Mouse (Mus musculus) embryo, embryonic 9.5 days (tissue): ENCODE measurements around the gene Gemin4.
"Not testable (repeated sequence)": the region's sequence is repeated elsewhere in the genome, so short reads cannot be mapped to it uniquely, and the experiment has no call there.

ENCODE experiments used
- DNase-seq: peaks from one replicate; pipeline ENCODE4 v3.0.0-alpha.2; 2017; ENCODE audit errors: extremely low spot score

Gene Gemin4

DNA sequence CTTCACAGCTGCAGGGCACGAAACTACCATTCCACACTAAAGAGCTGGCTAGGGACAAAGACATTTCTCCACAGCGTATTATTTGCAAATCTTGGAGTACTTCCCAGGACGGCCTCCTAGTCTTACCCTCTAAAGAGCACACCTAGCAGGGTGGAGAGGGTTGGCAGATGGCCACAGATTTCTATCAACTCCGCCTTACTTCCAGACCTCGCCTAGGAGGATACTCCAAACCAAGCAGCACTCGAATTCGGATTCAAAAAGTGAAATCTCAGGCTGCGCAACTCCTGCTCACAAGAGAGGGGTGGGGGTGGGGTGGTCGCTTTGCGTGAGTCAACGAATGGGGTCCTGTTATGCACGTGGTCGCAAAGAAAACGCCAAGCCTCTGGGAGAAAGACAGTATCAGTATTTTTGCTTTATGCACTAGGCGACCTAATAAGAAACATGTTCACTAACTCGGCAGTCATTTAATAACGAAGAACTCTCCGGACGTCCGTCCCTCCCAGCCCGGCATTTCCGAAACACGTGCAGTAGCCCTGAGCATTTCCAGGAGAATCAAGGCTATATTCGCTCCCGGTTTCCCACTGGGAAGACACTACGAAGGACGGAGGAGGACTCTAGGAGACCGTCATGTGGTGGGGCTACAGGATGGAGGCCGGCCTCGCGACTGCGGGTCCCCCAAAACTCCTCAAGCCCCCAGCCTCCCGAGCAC, 629 bp downstream of the Gemin4 start:
- peak; percentile 65 for DNase-seq

DNA sequence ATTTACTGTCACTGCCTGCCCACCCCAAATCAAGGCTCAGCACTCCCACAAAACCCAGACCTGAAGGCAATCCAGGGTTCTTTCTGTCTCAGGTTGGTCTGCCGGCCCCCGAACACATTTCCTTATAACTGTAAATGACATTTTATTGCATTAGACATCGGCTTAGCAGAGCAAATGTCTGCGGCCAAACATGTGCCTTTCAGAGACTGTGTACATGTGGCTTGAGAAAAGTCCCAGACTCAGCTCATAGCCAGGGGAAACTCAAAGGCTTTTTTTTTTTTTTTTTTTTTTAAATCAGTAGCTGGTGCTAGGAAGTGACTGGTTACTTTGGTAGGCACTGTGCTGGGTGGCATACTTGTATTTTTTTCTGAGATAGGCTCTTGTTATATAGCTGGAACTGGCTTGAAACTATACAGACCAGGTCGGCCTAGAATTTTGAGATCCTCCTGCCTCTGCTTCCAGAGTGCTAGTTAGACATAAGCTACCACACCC, 1.4 kb downstream of the Gemin4 start:
- no peak for DNase-seq

DNA sequence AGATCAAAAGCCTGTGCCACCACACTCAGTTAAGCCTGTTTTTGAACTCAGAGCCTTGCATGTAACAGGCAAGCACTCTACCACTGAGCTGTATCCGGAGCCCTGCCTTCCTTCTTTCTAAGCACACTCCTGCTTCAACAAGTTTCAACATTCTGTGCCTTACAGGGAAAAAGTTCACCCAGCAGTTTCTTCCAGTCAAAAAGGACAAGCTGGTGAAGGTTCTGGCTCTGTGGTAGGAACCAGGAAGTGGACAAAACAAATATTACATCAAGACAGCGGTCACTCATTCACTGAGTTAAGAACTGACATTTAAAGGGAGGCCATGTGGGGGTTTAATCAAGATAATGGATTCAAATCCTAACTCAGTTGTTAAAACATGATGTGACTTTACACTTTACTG, 2.5 kb downstream of the Gemin4 start:
- no peak for DNase-seq

DNA sequence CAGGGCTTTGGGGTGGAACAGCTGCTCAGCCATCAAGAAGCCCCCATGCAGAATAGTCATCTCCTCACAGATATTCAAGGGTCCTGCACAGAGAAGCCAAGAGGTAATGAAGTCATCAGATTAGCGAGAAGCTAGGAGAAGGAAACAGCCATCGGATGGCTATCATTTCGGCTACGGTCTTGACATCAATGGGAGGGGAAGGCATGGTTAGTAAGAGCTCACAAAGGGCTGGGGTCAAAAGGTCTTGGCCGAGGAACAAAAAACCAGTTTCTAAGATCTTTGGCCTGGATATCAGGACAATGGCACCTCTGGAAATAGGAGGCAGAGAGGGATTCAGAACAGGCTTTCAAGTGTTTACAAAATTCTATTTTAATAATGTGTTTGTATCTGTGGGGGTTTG, 3.6 kb downstream of the Gemin4 start:
- DNase-seq = peak; percentile 35

- not testable (repeated sequence) for DNase-seq
Measured at GRCm38 (mm10) chr11:76211595-76211994, 5.9 kb downstream of the Gemin4 start.

- DNase-seq = no peak
Measured at GRCm38 (mm10) chr11:76210228-76210985, 7.1 kb downstream of the Gemin4 start.

DNA sequence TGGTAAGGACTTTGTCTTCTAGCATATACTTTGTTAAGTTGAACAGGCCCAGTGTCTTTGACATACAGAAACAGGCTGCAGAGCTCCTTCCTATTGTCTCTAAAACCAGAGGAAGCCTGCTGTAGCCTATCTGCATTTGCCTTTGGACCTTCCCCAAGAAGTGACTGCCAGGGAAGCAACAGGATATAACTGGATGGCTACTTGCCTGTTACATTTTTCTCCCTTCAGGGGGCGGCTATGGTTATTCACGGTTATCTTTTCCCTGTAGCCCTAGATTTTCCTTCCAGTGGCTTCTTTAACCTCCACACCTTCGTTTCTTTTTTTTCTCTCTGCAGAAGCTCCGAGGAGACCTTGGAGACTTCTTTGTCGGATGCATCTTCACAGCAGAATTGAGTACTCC, 10.7 kb downstream of the Gemin4 start:
- no peak for DNase-seq

GRCm38 (mm10) chr11:76201761-76202674, 15.4 kb downstream of the Gemin4 start:
- DNase-seq = peak; percentile 81

GRCm38 (mm10) chr11:76196977-76197469, 20.4 kb downstream of the Gemin4 start:
- DNase-seq = no peak

DNA sequence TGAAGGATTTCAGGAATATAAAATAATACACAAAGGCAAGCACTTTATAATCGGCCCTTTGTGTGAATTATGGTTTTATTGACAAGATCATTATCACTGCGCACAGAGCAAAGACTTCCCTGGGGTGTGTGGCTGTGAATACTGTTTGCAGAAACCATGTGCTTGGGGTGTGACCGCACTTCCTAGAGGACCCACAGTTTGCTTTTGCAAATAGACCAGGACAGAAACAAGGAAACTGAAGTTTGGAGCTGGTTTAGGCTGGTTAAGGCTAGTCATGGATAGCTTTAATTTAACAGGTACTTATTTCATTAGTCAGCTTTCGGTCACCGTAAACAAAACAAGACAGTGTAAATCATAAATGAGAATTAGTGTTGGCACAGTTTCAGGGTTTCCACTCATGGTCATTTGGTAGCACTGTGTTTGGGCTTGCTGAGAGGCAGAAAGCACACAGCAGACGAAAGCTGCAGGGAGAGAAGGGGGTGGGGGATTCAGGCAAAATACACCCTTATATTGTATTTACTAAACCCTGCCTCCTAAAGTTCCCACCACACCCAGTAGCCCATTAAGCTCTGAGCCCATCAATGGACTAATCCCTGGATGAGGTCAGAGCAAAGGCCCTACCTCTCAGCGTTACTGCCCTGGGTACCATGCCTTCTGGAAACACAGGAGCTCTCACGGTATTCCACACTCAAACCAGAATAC, 21.0 kb downstream of the Gemin4 start:
- no peak for DNase-seq

GRCm38 (mm10) chr11:76186908-76187307, 30.6 kb downstream of the Gemin4 start:
- DNase-seq = no peak

- no peak for DNase-seq
Measured at GRCm38 (mm10) chr11:76183745-76184144, 33.7 kb downstream of the Gemin4 start.

- no peak for DNase-seq
Measured at GRCm38 (mm10) chr11:76180146-76180540, 37.3 kb downstream of the Gemin4 start.

- peak; percentile 88 for DNase-seq
Measured at GRCm38 (mm10) chr11:76179495-76180145, 37.8 kb downstream of the Gemin4 start, which contains the start of the genes Vps53 and Fam57a. TSS of gene Vps53 (minus strand) at chr11:76179647. TSS of gene Fam57a (plus strand) at chr11:76179671.

GRCm38 (mm10) chr11:76178726-76179494, 38.6 kb downstream of the Gemin4 start:
- peak; percentile 36 for DNase-seq

GRCm38 (mm10) chr11:76170207-76170606, 47.3 kb downstream of the Gemin4 start:
- no peak for DNase-seq

DNA sequence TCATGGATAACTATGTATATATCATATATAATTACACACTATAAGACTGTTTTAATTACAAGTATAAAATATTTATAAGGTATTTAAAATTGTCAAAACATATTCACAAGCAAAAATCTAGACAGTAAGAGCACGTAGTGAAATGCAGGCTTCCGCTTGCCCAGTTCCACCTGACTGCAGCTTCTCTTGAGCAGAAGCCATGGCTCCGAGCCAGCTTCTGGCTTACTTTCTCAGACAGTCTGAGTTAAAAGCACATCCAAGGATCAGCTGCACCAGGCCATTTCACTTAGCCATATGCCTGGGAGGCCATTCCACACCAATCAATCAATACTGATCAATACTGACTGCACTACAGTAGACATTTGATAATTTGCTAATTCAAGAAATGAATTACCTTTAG, 48.5 kb downstream of the Gemin4 start:
- DNase-seq = no peak

- peak; percentile 68 for DNase-seq
Measured at GRCm38 (mm10) chr11:76167079-76167765, 50.2 kb downstream of the Gemin4 start.

- DNase-seq = no peak
Measured at GRCm38 (mm10) chr11:76166657-76167056, 50.8 kb downstream of the Gemin4 start.
